Mouse (Mus musculus): ENCODE measurements around the gene Eef2k.
"Not testable (repeated sequence)": the region's sequence is repeated elsewhere in the genome, so short reads cannot be mapped to it uniquely, and the experiment has no call there.

The Eef2k gene

DNA sequence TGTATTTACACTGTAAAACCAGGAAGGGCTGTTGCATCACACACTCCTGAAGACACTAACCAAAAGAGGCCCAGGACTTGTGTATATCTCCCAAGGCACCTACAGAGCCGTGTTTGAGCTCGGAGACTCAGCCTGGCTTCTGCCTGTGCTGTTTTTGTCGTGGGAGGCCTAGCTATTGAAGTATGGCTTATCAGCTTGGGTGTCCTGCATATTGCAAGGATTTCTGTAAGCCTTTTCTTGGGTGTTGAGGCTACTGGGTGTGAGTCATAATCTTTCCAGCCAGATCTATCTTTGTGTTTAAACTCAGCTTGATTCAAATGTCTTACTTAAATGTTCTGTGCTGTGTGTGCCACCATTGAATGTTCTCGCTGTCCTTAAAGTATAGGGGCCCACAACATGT, 93.9 kb downstream of the Eef2k start:
- no peak for DNase-seq (ENCODE audit: low read depth, low spot score)

DNA sequence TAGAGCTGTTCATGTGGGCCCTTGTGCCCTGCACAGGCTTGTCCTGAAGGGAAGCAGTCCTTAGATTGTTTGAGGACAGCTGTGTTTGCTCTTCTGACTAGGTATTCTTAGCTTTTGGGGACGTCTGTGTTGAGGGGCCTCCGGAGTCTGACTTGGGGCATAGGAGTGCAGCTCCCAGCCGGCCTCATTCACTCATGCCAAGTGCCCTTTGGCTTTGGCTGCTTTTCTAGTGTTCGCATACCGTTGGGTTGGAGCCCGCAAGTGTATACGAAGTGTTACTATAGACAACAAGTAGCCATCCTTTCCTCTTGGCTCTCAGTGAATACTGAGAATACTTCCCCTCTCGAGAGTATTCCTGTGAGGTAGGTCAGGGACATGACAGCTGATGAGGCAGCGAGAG, 95.6 kb downstream of the Eef2k start:
- DNase-seq (ENCODE audit: low read depth, low spot score), result no peak

DNA sequence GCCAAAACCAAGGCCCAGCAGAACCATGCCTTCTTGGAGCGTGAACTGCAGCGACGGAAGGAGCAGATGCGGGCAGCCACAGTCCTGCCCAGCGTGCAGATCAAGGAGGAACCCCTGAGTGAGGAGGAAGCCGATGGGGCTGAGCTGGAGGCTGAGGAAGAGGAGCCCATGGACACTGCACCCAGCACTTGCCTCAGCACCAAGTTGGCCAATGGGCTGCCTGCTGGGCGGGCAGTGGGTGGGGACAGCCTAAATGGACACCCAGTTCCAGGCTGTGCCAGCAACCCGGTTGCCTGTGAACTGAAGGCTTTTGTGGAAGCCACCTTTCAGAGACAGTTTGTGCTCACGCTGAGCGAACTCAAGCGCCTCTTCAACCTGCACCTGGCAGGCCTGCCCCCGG, 97.7 kb downstream of the Eef2k start:
- DNase-seq (ENCODE audit: low read depth, low spot score), result no peak

DNA sequence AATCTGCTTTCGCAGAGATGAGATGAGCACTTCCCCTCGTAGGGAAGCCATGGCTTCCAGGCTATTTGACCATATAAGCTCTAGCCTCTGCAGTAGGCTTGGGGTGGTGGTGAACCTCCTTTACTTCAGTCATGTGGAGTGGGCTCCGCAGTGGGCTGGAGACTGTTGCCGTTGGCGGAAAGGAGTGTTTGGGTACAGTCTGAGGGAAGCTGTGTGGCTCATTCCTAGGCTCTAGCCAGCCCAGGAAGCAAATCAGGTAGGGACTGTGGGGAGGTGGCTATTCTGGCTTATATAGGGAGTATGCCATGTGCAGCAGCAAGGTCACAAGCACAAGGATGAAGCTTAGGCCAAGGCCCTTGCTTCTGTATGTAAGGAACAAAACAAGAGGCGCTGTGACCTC, 98.6 kb downstream of the Eef2k start:
- no peak for DNase-seq (ENCODE audit: low read depth, low spot score)

DNA sequence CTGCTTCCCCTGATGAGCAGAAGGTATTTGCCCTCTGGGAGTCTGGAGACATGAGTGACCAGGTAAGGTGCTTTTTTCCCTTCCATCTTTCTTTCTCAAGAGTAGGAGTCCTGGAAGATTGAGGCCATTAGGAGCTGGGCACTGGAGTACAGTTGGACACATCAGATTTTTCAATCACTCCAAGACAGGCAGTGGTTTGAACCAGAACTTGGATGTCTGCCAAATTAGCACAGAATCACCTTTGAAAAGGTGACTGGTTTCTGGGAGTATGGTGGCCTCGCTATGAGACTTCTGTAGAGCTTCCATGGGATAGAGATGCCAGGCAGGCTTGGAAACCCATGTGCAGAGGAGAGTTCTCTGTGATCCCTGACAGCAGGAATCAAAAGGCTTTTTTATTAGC, 99.9 kb downstream of the Eef2k start:
- DNase-seq (ENCODE audit: low read depth, low spot score), result no peak

DNA sequence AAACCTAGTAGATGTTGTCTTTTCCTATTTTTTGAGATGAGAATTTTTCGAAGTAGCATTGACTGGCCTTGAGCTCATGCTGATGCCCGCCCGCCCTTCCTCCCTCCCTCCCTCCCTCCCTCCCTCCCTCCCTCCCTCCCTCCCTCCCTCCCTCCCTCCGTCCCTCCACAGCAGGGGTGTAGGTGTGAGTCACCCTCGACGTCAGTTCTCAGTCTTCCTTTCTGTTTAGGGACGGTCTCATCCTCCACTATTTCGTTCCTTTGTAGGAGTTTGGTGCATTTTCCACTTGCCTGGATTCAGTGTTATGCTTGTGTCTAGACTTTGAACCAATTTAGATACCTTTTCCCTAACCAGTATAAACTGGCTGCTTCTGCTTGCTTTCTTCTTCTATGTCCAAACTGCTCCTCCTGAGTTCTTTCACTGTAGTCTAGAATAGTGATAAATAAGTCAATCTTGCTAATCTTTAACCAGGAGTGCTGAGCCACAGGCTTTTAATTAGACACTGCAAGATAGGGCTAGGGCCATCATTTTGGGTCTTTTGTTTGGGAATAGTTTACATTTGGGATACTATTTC, 101.4 kb downstream of the Eef2k start:
- no peak for DNase-seq (ENCODE audit: low read depth, low spot score)

DNA sequence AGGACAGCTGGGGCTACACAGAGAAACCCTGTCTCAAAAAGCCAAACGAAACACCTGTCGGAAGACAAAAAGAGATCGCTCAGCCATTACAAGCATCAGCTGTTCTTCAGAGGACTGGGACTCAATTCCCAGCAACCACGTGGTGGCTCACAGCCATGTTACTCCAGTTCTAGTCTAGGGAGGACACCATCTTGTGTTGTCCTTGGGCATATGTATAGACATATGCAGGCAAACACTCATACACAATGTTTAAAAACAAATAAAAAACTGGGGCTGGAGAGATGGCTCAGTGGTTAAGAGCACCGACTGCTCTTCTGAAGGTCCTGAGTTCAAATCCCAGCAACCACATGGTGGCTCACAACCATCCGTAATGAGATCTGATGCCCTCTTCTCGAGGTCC, 111.0 kb downstream of the Eef2k start:
- DNase-seq (ENCODE audit: low read depth, low spot score), result not testable (repeated sequence)
